21 mouse cellular contexts compared by ENCODE assay signal in the genomic region with DNA sequence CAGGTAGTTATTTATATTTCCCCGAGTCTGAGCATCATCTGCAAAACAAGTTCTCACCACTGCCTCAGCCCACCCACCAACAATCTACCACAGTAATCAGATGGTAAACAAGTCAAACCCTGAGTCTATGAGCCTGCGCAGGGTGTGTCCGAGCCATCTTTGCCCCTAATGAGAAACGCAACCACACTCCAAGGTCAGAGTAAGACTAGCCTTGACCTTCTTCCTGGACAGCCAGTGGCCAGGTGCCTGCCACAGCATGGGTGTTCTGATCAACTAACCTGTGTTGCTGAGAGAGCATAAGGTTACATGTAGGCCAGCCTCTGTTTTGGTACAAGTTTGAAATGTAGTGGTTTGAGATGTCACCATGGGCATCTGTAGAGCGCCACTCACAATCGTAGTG.
"Had no signal": no experiment of that assay in that cellular context is flagged by ENCODE, and none has a peak within 500 bp of the region (broad histone marks: within the 10 kb centered on the region; RNA-seq: fewer than 3 reads in every experiment).

No protein-coding gene starts in this region.

- H3K4me1 ChIP-seq: liver, embryonic 13.5 days had no signal

- H3K9me3 ChIP-seq: liver, embryonic 13.5 days; megakaryocyte, embryonic 14.5 days; midbrain, embryonic 10.5 days; neural tube, embryonic 12.5 days; neural tube, embryonic 15.5 days had no signal

- H3K4me3 ChIP-seq: layer of hippocampus, adult 2 months; left cerebral cortex, adult 2 months; liver, embryonic 13.5 days; megakaryocyte, embryonic 14.5 days; midbrain, embryonic 10.5 days; neural tube, embryonic 12.5 days; neural tube, embryonic 15.5 days had no signal

- DNase-seq: kidney, adult 2 months; kidney, postnatal 25 days; layer of hippocampus, adult 9-11 months; liver, embryonic 13.5 days; lung, adult 2 months; lung, postnatal 36 days; midbrain, embryonic 14.5 days; retina, postnatal 1 day; right cerebral cortex, postnatal 25 days; spleen, adult 18-20 months; thymus, adult 2 months; thymus, postnatal 14 days; thymus, postnatal 4 days had no signal

- H3K9ac ChIP-seq: liver, embryonic 13.5 days; neural tube, embryonic 12.5 days; neural tube, embryonic 15.5 days had no signal

- H3K27ac ChIP-seq: kidney, postnatal 0 days; layer of hippocampus, adult 2 months; left cerebral cortex, adult 2 months; liver, embryonic 13.5 days; midbrain, embryonic 10.5 days; neural tube, embryonic 12.5 days; neural tube, embryonic 15.5 days had no signal

- H3K4me2 ChIP-seq: liver, embryonic 13.5 days; neural tube, embryonic 12.5 days; neural tube, embryonic 15.5 days had no signal

- ATAC-seq: intestine, postnatal 0 days had no signal

- H3K36me3 ChIP-seq: liver, embryonic 13.5 days; neural tube, embryonic 15.5 days had no signal

- H3K27me3 ChIP-seq: liver, embryonic 13.5 days; megakaryocyte, embryonic 14.5 days; neural tube, embryonic 12.5 days; neural tube, embryonic 15.5 days had no signal
